Mouse (Mus musculus): ENCODE measurements around the gene Pmepa1. TPM values are rescaled to one million over a fixed set of nuclear protein-coding genes. Genes with fewer than 3 reads are reported as not detected.

The Pmepa1 gene
- polyA plus RNA-seq, 1 experiment from 2014 or later = 1.2 TPM

DNA sequence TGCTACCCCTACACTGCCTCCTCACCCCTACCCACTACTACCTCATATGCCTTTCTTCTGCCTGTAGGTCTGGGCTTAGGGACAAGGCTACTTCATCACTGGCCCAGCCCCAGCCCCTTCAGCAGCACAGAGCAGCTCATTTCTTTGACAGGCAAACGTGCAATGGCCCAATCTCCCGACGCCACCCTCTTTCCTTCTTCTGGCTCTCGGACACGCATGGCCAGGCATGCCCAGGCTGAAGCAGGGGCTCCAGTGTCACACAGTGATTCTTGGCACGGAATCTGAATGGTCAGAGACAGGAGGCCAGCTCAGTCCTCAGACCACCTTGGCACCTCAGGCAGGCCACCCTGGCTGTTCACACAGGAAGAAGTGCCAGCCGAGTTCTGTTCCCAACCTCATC, 25.2 kb downstream of the Pmepa1 start:
- Histone ChIP-seq H3K27me3 (replicated peaks; ENCODE audit: control insufficient read depth, insufficient read depth, low read length) (peaks cover 6% of the 10 kb centered on the region; the same call in 1 of the 2 replicates), H3K9me3 (ENCODE audit: control insufficient read depth, low read length) (no peaks in the 10 kb centered on the region), H3K27ac (ENCODE audit: low read depth, low read length) (no peak overlapping the region), H3K4me3 (ENCODE audit: low read depth, low read length) (no peak overlapping the region), H3K36me3 (ENCODE audit: control insufficient read depth, insufficient read depth, low read length) (no peaks in the 10 kb centered on the region), H3K4me2 (no peak overlapping the region), H3K4me1 (replicated peaks; ENCODE audit: control insufficient read depth, insufficient read depth, low read length) (peaks cover 8% of the 10 kb centered on the region; the same call in 1 of the 2 replicates), H3K9ac (ENCODE audit: low read depth, low read length) (no peak overlapping the region)
- ATAC-seq (replicated peaks; ENCODE audit: low FRiP score) = no peak
- no peak for DNase-seq (ENCODE audit: low spot score)
- 52% methylated on average over 7 of the region's 7 CpGs for WGBS

DNA sequence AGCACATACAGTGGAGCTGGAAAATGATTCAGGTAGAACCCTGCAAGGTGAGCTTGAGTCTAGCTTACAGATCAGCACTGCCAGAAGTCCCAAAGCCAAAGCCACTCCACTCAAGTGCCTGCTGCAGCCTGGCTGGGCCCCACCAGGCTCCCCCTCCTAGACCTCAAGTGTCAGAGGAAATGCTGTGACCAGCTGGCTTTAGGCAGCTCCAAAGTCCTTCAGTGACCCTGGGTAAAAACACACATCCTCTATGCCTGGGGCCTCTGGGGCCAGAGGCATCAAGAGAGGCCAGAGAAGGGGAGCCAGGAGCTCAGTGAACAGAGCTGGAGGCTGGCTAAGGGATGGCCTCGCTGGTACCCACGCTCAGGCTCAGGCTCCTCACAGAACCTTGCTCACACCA, 25.9 kb downstream of the Pmepa1 start:
- no peaks in the 10 kb centered on the region for H3K9me3 ChIP-seq (ENCODE audit: control insufficient read depth, low read length)
- H3K4me1 ChIP-seq (replicated peaks; ENCODE audit: control insufficient read depth, insufficient read depth, low read length) = peaks cover 8% of the 10 kb centered on the region; the same call in 1 of the 2 replicates
- no peak overlapping the region for H3K4me2 ChIP-seq
- H3K4me3 ChIP-seq (ENCODE audit: low read depth, low read length) = no peak overlapping the region
- WGBS = 30% methylated on average over 2 of the region's 2 CpGs
- peaks cover 6% of the 10 kb centered on the region; the same call in 1 of the 2 replicates for H3K27me3 ChIP-seq (replicated peaks; ENCODE audit: control insufficient read depth, insufficient read depth, low read length)
- H3K9ac ChIP-seq (ENCODE audit: low read depth, low read length) = no peak overlapping the region
- H3K27ac ChIP-seq (ENCODE audit: low read depth, low read length) = no peak overlapping the region
- no peak for ATAC-seq (replicated peaks; ENCODE audit: low FRiP score)
- H3K36me3 ChIP-seq (ENCODE audit: control insufficient read depth, insufficient read depth, low read length) = no peaks in the 10 kb centered on the region
- DNase-seq (ENCODE audit: low spot score) = no peak

DNA sequence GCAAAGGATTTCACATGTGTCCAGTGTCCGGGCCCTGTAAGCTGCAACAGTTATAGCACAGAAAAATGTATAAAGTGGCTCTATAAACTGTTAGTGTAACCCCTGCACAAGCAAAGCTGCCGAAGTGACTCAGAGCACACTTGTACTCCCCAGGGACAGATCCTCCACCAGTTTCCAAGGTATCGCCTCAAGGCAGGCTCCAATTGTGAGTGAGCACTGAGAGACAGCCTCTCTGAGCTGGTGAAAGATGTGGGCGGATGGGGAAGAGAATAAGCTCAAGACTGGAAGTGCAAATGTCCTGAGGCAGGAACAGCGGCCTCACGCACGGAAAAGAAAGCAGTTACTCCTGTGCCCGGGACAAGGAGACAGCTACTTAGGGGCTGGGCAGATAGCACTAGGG, 26.4 kb downstream of the Pmepa1 start:
- ATAC-seq (replicated peaks; ENCODE audit: low FRiP score) (no peak), DNase-seq (ENCODE audit: low spot score) (no peak)
- Histone ChIP-seq H3K36me3 (ENCODE audit: control insufficient read depth, insufficient read depth, low read length) (no peaks in the 10 kb centered on the region), H3K4me2 (no peak overlapping the region), H3K9me3 (ENCODE audit: control insufficient read depth, low read length) (no peaks in the 10 kb centered on the region), H3K4me1 (replicated peaks; ENCODE audit: control insufficient read depth, insufficient read depth, low read length) (peaks cover 8% of the 10 kb centered on the region; the same call in 1 of the 2 replicates), H3K27ac (ENCODE audit: low read depth, low read length) (no peak overlapping the region), H3K9ac (ENCODE audit: low read depth, low read length) (no peak overlapping the region), H3K4me3 (ENCODE audit: low read depth, low read length) (no peak overlapping the region), H3K27me3 (replicated peaks; ENCODE audit: control insufficient read depth, insufficient read depth, low read length) (peaks cover 6% of the 10 kb centered on the region; the same call in 1 of the 2 replicates)
- WGBS = 80% methylated on average over 8 of the region's 8 CpGs

DNA sequence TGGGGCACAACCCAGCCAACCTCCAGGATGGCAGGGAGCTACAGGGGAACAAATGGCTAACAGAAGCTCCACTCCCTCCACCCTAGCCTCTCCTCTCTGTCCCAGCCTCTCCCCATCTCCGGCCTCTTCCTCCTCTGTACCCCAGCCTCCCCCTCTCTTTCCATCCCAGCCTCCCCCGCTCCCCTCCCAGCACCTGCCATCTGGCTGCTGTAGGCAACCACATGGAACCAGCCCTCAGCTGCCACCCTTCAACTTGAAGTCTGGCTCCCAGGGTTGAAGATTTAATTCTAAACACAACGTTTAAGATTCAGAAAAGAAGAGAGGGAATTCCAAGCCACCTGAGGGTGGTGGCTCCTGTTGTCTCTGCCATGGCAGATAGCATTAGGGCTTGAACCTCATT, 26.9 kb downstream of the Pmepa1 start:
- Histone ChIP-seq H3K4me1 (replicated peaks; ENCODE audit: control insufficient read depth, insufficient read depth, low read length) (peaks cover 5% of the 10 kb centered on the region; the same call in 1 of the 2 replicates), H3K9ac (ENCODE audit: low read depth, low read length) (no peak overlapping the region), H3K4me2 (no peak overlapping the region), H3K27ac (ENCODE audit: low read depth, low read length) (no peak overlapping the region), H3K9me3 (ENCODE audit: control insufficient read depth, low read length) (no peaks in the 10 kb centered on the region), H3K36me3 (ENCODE audit: control insufficient read depth, insufficient read depth, low read length) (no peaks in the 10 kb centered on the region), H3K27me3 (replicated peaks; ENCODE audit: control insufficient read depth, insufficient read depth, low read length) (peaks cover 6% of the 10 kb centered on the region; the same call in 1 of the 2 replicates), H3K4me3 (ENCODE audit: low read depth, low read length) (no peak overlapping the region)
- WGBS = 49% methylated on average over 3 of the region's 3 CpGs
- no peak for ATAC-seq (replicated peaks; ENCODE audit: low FRiP score)
- no peak for DNase-seq (ENCODE audit: low spot score)

DNA sequence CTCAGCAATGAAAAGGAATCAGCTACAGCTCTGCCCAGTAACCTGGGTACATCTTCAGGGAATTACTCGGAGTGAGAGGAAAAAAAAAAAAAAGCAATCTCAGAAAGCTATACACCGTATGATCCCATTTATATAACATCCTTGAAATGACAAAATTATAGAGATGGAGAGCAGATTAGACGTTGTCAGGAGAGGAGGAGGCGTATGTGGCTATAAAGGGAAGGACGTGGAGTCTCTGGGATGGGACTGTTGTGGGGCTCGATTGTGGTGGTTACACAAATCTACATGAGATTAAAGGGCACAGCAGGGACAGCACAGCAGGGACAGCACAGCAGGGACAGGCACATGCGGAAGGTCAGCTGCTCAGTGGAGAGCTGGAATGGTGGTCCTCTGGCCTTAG, 27.5 kb downstream of the Pmepa1 start:
- peaks cover 6% of the 10 kb centered on the region; the same call in 1 of the 2 replicates for H3K27me3 ChIP-seq (replicated peaks; ENCODE audit: control insufficient read depth, insufficient read depth, low read length)
- H3K4me1 ChIP-seq (replicated peaks; ENCODE audit: control insufficient read depth, insufficient read depth, low read length) = peaks cover 4% of the 10 kb centered on the region; the same call in 1 of the 2 replicates
- H3K4me2 ChIP-seq = no peak overlapping the region
- no peak overlapping the region for H3K27ac ChIP-seq (ENCODE audit: low read depth, low read length)
- ATAC-seq (replicated peaks; ENCODE audit: low FRiP score) (no peak), DNase-seq (ENCODE audit: low spot score) (no peak)
- no peaks in the 10 kb centered on the region for H3K36me3 ChIP-seq (ENCODE audit: control insufficient read depth, insufficient read depth, low read length)
- WGBS = 63% methylated on average over 7 of the region's 7 CpGs
- no peak overlapping the region for H3K9ac ChIP-seq (ENCODE audit: low read depth, low read length)
- no peak overlapping the region for H3K4me3 ChIP-seq (ENCODE audit: low read depth, low read length)
- no peaks in the 10 kb centered on the region for H3K9me3 ChIP-seq (ENCODE audit: control insufficient read depth, low read length)

DNA sequence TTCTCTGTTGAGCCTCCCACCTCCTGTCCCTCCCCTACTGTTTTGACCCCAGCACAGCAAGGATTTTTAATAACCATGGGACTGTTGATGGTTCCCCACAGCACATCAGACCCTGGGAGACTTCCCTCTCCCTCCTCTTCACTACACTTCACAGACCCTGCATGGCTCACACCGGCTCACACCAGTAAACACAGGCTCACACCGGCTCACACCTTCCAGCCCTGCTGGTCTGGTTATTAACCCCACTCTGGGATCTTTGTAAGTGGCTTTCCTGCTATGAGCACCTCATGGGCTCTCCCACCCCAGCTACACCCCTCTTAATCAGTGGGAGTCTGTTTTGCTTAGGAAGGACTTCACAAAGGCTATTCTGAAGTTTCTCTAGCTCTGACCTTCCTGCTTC, 28.4 kb downstream of the Pmepa1 start:
- Histone ChIP-seq H3K36me3 (ENCODE audit: control insufficient read depth, insufficient read depth, low read length) (no peaks in the 10 kb centered on the region), H3K9me3 (ENCODE audit: control insufficient read depth, low read length) (no peaks in the 10 kb centered on the region), H3K4me3 (ENCODE audit: low read depth, low read length) (no peak overlapping the region), H3K4me2 (no peak overlapping the region), H3K27ac (ENCODE audit: low read depth, low read length) (no peak overlapping the region), H3K27me3 (replicated peaks; ENCODE audit: control insufficient read depth, insufficient read depth, low read length) (peaks cover 6% of the 10 kb centered on the region; the same call in 1 of the 2 replicates), H3K9ac (ENCODE audit: low read depth, low read length) (no peak overlapping the region), H3K4me1 (replicated peaks; ENCODE audit: control insufficient read depth, insufficient read depth, low read length) (no peaks in the 10 kb centered on the region)
- ATAC-seq (replicated peaks; ENCODE audit: low FRiP score) (no peak), DNase-seq (ENCODE audit: low spot score) (no peak)
- 32% methylated on average over 2 of the region's 2 CpGs for WGBS

DNA sequence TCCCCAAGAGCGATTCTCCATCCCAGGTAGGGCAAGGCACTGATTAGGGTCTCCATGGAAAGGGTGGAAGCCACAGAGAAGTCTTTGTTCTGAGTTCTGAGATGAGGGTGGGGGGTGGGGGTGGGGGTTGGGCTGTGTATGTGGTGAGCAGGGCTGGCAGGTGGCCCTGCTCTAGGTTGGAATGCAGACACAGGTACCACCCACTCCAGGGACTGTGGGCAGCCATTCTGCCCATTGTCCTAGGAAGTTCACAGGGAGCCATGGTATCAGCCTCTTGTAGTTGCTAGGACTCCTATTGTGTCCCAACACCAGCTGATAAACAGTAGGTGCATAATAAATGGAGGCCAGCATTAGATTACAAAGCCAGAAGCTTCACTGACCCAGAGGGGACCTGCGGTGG, 29.1 kb downstream of the Pmepa1 start:
- H3K4me2 ChIP-seq = no peak overlapping the region
- H3K27ac ChIP-seq (ENCODE audit: low read depth, low read length) = no peak overlapping the region
- no peak overlapping the region for H3K4me3 ChIP-seq (ENCODE audit: low read depth, low read length)
- DNase-seq (ENCODE audit: low spot score) = no peak
- no peaks in the 10 kb centered on the region for H3K9me3 ChIP-seq (ENCODE audit: control insufficient read depth, low read length)
- H3K4me1 ChIP-seq (replicated peaks; ENCODE audit: control insufficient read depth, insufficient read depth, low read length) = no peaks in the 10 kb centered on the region
- no peak overlapping the region for H3K9ac ChIP-seq (ENCODE audit: low read depth, low read length)
- H3K27me3 ChIP-seq (replicated peaks; ENCODE audit: control insufficient read depth, insufficient read depth, low read length) = peaks cover 6% of the 10 kb centered on the region; the same call in 1 of the 2 replicates
- ATAC-seq (replicated peaks; ENCODE audit: low FRiP score) = no peak
- no peaks in the 10 kb centered on the region for H3K36me3 ChIP-seq (ENCODE audit: control insufficient read depth, insufficient read depth, low read length)
- WGBS = 13% methylated on average over 2 of the region's 2 CpGs

DNA sequence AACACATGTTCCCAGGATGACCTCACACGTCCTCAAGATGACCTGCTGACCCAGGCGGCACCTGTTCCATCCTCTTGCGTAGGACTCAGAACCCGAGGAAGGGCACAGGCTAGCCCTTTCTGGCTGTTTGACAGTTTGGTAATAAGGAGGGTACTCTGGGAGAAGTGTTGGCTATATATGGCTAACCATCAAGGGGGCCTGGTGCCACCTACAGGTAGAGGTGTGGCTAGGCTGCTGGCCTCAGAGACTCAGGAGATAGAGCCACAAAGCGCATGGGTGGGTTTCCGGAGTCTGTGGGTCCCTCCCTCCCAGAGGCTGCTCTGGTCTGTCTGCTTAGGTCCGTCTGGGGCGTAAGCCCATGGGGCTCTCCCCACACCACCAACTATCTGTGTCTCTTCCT, 29.6 kb downstream of the Pmepa1 start:
- ATAC-seq (replicated peaks; ENCODE audit: low FRiP score) (no peak), DNase-seq (ENCODE audit: low spot score) (no peak)
- WGBS = 53% methylated on average over 8 of the region's 8 CpGs
- H3K9me3 ChIP-seq (ENCODE audit: control insufficient read depth, low read length) = no peaks in the 10 kb centered on the region
- no peaks in the 10 kb centered on the region for H3K36me3 ChIP-seq (ENCODE audit: control insufficient read depth, insufficient read depth, low read length)
- H3K4me2 ChIP-seq = no peak overlapping the region
- no peaks in the 10 kb centered on the region for H3K4me1 ChIP-seq (replicated peaks; ENCODE audit: control insufficient read depth, insufficient read depth, low read length)
- no peak overlapping the region for H3K9ac ChIP-seq (ENCODE audit: low read depth, low read length)
- H3K27ac ChIP-seq (ENCODE audit: low read depth, low read length) = no peak overlapping the region
- peaks cover 6% of the 10 kb centered on the region; the same call in 1 of the 2 replicates for H3K27me3 ChIP-seq (replicated peaks; ENCODE audit: control insufficient read depth, insufficient read depth, low read length)
- no peak overlapping the region for H3K4me3 ChIP-seq (ENCODE audit: low read depth, low read length)

DNA sequence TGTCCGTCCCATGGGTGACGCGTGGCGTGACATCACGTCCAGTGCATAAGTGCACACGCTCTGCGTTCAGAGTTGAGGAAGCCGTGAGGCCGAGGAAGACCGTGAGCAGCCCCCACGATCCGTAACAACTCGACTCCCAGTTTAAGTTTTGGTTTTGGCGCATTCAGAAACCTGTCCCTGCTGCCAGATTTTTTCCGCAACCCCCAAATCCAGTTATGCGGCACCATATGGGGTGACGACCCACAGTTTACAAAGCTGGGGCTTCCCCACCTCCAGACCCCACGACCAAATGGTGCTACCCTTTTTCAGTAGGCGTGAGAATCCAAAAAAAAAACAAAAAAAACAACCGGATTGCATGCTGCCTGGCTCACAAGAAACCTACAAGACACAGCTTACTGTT, 31.1 kb downstream of the Pmepa1 start:
- Histone ChIP-seq H3K4me1 (replicated peaks; ENCODE audit: control insufficient read depth, insufficient read depth, low read length) (no peaks in the 10 kb centered on the region), H3K9ac (ENCODE audit: low read depth, low read length) (no peak overlapping the region), H3K27ac (ENCODE audit: low read depth, low read length) (no peak overlapping the region), H3K9me3 (ENCODE audit: control insufficient read depth, low read length) (no peaks in the 10 kb centered on the region), H3K4me3 (ENCODE audit: low read depth, low read length) (no peak overlapping the region), H3K4me2 (no peak overlapping the region), H3K27me3 (replicated peaks; ENCODE audit: control insufficient read depth, insufficient read depth, low read length) (peaks cover 6% of the 10 kb centered on the region; the same call in 1 of the 2 replicates), H3K36me3 (ENCODE audit: control insufficient read depth, insufficient read depth, low read length) (no peaks in the 10 kb centered on the region)
- 75% methylated on average over 20 of the region's 20 CpGs for WGBS
- no peak for ATAC-seq (replicated peaks; ENCODE audit: low FRiP score)
- no peak for DNase-seq (ENCODE audit: low spot score)
